Mouse (Mus musculus) kidney, adult 8-10 months (tissue): ENCODE measurements around the gene Degs2.
"Not testable (repeated sequence)": the region's sequence is repeated elsewhere in the genome, so short reads cannot be mapped to it uniquely, and the experiment has no call there.

ENCODE experiments used
- DNase-seq, 2 experiments: peaks; one replicate each; pipeline ENCODE4 v3.0.0; 2022

Degs2 gene

DNA sequence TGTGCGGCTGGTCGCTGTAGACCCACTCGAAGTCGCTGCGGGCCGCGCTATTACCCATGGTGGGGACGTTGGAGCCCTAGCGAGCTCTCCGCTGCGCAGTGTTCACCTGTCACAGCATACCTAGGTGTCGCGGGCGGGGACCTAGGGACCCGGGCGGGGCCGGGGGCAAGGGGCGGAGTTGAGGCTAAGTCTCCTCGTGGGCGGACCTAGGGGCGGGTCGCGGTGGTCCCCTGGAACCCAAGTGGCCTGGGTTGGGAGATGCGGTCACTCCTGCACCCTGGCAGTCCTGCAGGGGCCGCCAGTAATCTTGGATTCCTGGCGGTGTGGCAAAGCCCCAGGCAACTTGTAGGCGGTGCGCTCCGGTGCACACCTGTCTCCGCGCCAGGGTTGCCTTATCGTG, at the start of gene Degs2:
TSS of gene Degs2 (minus strand) at position 131 of the 400 bp plus-strand sequence.
- peak; percentile 76 to 83 for DNase-seq

DNA sequence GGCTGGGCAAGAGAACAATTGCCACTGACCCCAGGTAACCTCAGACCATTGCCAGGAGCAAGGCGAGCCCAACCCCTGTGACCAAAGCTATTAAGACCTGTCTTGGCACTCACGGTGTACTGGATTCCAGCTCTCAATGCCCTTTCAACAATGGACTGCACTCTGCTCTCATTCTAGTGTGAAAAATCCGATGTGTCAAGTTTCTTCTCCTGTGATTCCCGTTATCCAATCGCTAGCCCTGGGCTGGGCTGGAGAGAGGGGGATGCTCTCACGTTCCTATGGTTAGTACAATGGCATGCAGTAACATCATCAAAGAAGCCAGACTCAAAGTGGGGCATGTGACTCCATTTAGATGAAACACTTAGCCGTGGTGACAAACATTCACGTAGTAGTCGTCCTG, 49.7 kb upstream of the Degs2 start:
- peak in 1 of 2 experiments; percentile 37 for DNase-seq

DNA sequence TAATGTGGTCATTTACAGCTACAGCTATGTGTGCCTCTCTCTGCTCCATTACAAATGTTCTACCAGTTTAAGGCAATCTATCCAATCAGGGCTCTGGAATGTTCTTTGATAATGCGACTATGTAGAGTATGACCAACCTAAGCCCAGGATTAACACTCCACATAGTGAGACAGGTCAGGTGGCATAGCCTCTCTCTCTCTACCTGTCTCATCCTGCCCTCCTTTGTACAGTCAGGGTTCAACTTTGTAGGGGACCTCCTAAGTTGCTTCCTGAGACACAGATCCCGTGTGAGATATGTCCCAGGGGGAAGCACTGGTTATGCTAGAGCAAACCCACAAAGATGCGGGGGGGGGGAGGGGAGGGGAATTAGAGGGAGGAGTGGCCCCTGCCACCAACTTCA, 48.1 kb upstream of the Degs2 start:
- DNase-seq, result no peak

- no peak for DNase-seq
Observed at GRCm38 (mm10) chr12:108749454-108749853, 47.3 kb upstream of the Degs2 start.

DNA sequence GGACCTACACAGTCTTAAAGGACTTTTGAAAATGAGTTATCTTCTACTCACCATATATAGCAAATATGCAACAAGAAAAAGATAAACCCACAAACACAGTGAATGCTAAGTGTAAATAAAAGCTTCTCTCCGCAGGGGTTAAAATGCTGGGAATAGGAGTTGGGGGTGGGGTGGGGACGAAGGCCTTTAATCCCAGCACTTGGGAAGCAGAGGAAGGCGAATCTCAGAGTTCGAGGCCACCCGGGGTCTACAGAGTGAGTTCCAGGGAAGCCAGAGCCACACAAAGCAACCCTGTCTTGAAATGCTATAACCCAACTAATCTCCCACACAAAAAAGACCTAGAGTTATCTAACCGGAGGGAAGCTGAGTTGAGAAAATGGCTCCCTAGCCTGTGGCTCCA, 46.9 kb upstream of the Degs2 start:
- DNase-seq, result no peak

DNA sequence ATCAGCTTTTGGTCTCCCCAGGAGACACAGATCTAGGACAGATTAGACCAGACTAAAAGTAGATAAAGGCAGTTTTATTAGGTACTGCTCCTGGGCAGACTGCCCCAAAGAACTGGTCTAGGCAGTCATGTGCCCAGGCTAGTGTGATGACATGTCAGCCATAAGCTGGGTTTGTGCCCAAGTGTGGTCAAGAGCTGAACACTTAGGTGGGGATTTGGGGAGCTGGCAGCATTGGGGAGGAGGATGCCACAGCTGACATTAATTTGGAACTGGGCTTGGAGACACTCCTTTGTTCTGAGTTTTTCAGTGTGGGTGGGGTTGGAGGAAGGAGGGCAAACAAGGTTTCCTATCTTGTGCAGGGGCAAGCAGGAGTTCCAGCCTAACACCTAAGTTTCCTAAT, 43.9 kb upstream of the Degs2 start:
- DNase-seq, result no peak

DNA sequence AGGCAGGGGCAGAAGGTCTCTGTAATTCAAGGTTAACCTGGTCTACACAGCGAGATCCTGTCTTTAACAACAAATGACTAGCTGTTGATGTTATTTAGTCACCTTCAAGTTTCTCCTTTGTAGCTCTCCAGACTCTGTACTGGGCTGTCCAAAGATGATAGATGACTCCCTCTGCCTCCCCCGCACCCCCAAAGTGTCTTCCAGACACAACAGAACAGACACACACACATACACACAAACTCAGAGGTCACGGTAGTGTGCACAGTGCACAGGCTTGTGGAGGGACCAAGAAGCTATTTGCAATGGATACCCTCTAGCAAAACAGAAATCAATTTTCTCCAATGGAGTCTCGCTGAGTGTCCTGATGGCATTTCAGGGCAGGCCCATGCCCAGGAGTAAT, 40.1 kb upstream of the Degs2 start:
- no peak for DNase-seq

GRCm38 (mm10) chr12:108741472-108741871, 39.4 kb upstream of the Degs2 start:
- DNase-seq, result no peak

- DNase-seq, result no peak
Observed at GRCm38 (mm10) chr12:108738745-108739144, 36.6 kb upstream of the Degs2 start.

- DNase-seq, result no peak
Observed at GRCm38 (mm10) chr12:108737838-108738237, 35.7 kb upstream of the Degs2 start.

GRCm38 (mm10) chr12:108734386-108734785, 32.3 kb upstream of the Degs2 start:
- DNase-seq, result no peak

DNA sequence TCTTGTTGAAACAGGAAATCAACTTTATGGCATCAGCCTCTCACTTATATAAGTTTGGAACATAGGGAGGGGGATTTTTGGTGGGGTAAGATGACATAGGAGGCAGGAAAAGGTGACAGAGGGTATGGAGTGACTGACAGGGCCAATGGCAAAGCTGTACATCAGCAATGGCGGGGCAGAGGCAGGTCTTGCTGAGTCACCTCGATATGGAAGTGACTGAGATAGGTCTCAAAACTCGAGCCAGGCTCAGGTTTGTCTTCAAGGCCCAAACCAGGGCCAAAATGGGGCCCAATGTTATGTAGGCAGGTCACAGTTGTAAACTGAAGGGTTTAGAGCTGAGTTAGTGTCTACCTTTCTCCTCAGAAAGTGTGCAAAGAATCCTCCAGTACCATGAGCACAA, 21.7 kb upstream of the Degs2 start:
- DNase-seq, result no peak

GRCm38 (mm10) chr12:108722464-108722863, 20.3 kb upstream of the Degs2 start:
- DNase-seq, result no peak

DNA sequence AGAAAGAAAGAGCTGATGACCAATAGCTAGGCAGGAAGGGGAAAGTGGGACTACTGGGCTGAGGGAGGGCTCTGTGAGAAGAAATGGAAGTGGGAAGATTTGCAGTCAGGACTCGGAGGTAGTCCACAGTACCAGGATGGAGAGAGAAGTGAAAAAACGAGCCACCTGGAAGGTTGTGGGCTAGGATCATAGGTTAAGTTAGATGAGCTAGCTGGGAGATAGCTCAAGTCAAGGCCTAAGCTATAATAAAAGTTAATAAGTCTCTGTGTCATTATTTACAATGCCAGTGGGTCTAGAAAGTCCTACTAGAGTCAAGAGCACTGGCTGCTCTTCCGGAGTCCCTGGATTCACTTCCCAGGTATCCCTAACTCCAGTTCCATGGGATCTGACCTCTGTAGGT, 16.4 kb upstream of the Degs2 start:
- no peak for DNase-seq

DNA sequence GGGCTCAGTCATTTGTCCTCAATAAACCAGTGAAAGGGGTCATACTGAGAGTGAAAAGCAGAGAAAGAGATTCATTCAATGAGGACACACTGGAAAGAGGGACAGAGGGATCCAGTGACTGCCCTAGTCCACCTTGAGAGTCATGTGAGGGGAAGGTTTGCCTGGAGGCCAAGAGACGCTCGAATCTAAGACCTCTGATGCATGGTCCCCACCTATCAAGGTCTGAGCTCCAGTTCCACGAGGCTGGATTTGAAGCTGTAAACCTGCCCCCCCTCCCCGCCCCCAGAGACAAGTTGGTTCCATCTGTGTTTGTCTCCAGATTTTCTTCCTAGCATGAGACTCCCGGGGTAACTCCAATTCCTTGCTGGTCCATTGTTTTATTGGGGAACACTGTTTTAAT, 13.7 kb upstream of the Degs2 start:
- DNase-seq, result no peak

- not testable (repeated sequence) for DNase-seq
Observed at GRCm38 (mm10) chr12:108713972-108714371, 11.9 kb upstream of the Degs2 start.

DNA sequence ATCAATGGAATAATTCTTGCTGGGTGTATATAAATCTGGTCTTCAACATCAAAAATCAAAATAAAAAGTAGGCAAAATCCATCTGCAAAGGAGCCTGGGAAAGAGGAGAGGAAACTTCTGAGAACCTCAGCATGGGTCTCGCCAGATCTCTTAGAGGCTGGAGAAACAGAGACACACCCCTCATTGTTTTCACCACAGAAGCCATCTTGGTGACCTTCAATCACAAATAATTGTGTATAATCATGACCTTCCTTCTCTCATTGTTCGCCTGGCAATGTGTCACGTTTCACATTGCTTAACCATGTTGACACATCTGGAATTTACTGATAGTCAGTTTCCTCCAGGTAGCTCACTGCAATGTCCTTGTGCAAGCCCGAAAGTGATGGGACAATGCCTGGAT, 10.4 kb upstream of the Degs2 start:
- DNase-seq, result no peak

GRCm38 (mm10) chr12:108710861-108711615, 8.9 kb upstream of the Degs2 start:
- DNase-seq, result peak; percentile 82 to 91

DNA sequence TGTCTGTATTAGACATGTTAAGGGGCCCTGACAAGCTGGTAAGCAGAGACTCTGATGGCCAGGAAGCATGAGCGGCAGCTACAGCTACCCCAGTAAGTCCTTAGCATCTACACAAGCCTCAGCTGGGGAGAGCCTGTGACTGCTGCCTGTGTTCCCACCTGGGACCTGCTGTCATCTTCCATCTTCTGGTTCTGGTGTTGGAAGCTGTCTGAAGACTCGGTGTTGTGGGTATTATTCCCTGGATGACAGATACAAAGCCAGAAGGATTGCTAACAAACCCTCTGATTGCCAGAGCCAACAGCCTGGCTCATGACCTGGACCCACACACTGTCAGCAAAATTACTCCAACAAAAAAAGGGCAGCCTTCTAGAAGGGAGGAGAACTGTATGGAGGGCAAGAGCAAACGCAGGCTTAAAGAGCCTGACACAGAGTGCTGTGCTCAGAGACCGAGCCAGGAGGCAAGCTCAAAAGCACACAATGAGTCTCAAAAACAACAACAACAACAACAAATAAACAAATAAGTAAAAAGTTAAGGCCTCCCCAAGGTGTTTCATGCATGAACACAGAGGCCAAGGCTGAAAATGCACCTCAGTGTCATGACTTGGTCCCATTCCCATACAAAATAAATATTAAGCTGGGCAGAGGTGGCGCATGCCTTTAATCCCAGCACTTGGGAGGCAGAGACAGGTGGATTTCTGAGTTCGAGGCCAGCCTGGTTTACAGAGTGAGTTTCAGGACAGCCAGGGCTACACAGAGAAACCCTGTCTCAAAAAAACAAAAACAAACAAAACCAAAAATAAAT, 8.1 kb upstream of the Degs2 start:
- DNase-seq, result peak; percentile 51 to 53

DNA sequence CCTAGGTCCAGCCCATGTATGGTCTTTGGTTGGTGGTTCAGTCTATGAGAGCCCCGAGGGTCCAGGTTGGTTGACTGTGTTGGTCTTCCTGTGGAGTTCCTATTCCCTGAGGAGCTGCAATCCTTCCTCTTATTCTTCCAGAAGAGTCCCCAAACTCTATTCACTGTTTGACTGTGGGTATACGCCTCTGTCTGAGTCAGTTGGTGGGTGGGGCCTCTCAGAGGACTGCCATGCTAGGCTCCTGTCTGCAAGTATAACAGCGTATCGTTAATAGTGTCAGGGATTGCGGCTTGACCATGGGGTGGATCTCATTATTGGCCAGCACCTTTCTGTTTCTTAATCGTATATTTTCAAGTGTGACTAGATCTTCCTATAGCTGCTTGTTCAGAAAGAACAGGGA, 7.3 kb upstream of the Degs2 start:
- no peak for DNase-seq

DNA sequence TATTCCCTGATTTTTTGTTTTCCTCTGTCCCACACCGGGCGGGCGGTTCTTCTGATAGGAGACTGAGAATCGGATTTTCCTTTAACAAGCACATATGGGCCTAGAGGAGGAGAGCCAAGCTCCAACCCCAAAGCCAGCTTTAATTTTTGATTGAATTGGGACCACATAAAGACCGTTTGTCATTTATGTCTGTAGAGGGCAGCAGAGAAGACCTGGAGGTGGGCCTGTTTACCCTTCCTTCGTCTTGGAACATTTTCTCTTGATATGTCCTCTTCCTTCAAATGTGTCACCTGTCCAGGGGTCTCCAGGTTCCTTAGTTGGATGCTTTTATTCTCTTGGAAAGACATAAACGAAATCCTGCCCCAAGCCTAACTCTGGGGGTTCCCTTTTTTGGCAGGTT, 4.0 kb upstream of the Degs2 start:
- no peak for DNase-seq

DNA sequence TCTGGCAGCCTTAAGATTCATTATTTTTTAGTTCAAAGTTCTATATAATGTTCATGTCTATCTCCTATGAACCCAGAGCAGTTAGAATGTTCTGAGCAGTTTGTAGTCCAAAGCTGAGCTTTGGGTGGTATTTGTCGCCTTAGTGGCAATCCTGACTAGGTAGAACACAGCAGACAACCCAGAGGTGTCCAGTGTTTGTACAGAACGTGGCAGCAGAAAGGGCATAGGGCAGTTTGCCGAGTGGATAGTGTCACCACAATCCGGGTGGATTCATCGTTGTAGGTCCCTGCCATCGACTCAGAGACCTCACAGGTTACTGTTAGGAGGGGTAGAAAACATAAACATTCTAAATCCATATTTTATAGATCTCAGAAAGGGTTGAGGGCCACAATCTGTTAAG, 3.4 kb upstream of the Degs2 start:
- no peak for DNase-seq

- no peak for DNase-seq
Observed at GRCm38 (mm10) chr12:108701221-108701620, 894 bp downstream of the Degs2 start.

DNA sequence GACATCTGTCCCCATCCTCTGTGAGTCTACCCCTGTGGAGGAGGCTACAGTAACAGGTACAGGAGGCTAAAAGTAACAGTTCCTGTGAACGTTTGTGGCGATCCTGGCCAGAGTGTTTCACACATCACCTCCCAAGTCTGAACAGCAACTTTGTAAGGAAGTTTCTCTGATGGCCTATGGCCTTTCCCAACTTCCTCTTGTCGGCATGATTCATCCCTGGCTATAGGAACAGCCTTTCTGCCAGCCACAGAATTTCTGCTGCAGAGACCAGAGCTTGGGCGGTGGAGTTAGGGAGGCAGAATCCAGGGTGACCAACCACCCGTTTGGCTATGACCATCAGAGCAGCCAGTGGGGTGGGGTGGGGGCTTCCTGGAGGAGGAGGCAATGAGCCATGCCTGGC, 2.1 kb downstream of the Degs2 start:
- DNase-seq, result no peak
